Mouse (Mus musculus): ENCODE results near the gene Slc2a4.
A peak's percentile ranks its signal among the peaks of the same experiment; 100 is the strongest.

Slc2a4 gene

GRCm38 (mm10) chr11:69948066-69948762 lies at the start of gene Slc2a4:
Gene Slc2a4, minus strand, starts transcription at chr11:69948188.
- peak; percentile 87 to 90 for DNase-seq

GRCm38 (mm10) chr11:69997070-69997509 lies 49.1 kb upstream of the Slc2a4 start:
- DNase-seq: peak; percentile 86 to 90

DNA sequence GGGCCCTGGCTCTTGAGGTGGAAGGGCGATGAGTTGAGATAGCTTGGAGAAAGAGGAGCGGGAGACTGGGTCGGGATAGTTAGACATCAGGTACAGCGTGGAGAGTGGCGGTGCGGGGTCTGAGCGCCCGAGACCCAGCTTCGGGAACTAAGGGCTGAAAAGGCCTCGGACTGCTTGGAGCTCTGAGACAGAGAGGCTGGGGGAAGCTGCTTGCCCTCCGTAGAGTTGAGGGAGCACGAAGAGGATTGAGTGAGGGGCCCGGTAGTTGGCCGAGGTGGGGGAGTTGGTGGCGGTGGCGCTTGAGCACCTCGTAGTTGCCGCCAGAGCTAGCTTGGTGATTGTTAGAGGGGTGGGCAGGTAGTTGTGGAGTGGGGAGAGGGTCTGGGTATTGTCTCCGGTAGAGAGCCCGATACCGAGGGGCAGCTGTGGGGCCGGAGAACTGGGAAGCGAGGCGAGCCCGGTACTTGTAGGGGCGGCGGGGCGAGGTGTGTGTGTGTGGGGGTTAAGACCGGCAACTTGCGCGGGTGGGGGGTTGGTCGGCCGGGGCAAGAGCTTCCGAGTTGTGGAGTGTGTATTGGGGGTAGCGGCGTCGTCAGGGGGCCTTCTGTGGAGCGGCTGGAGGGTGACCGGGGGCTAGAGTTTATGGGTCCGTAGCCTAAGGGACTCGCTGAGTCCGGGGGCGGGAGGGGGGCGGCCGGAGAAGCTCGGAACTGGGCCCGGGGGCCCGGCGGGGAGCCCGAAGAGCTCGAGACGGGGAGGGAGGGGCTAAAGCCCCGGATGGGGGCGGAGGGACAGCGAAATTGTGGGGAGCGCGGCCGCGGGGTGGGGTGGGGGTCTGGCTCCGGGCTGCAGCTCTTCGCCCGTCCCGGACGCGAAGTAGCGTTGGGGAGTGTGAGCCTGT lies 48.4 kb upstream of the Slc2a4 start:
- peak; percentile 60 to 62 for DNase-seq

DNA sequence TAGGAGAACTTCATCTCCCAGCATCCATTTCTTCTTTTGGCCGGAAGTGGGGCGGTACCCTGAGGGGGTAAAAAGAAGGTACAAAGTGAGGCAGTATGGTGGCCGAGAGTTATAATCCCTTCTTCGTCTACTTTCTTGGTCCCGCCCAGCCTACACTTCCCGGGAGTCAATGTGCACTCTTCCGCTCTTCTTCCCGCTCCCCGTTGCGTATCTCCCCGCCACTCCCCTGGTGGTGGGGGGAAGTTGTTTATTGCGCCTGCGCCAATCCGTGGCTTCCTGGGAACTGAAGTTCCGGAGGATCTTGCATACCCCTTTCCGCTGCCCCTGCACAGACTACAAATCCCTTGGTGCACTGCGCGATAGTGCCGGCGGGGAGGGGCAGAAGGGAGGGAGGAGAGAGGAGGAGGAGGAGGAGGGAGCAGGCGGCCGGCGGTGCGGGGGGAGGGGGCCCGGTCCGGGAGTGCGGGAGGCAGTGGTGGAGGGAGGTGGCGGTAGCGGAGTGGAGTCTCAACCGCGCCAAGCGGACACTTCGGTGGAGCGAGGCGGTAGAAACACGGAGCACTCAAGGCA lies 47.5 kb upstream of the Slc2a4 start, which contains the start of gene Phf23:
TSS of gene Phf23 (plus strand) at position 387 of the 570 bp plus-strand sequence.
- peak; percentile 93 to 95 for DNase-seq

DNA sequence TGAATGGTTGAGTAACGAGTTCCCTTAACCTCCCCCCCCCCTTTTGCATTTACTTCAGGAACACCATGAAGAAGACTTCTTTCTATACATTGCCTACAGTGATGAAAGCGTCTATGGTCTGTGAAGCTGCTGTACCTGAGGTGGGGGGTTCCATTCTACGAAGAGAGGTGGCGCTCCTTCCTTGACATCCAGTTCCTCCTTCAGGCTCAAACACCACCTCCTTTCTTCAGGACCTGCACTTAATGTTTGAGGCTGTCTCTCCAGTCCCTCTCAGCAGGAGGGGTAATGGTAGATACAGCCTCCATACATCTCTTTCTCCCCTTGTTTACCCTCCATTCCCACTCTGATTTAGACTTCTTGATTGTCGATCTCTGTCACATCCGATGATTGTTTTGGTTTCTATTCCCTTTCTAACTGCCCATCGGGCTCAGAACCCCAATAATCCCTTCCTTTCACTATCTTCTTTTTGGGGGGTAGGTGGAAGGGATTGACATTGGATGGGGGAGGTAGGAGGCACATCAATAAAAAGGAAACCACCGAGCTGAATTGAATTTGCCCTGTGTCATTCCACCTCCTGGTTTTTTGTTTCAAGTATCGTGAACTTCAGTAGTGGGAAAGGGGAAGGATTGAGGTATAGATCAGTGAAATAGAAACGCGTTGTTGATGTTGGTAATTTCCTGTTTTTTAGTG lies 46.6 kb upstream of the Slc2a4 start:
- no peak for DNase-seq

GRCm38 (mm10) chr11:69992932-69993331 lies 44.9 kb upstream of the Slc2a4 start:
- no peak for DNase-seq

DNA sequence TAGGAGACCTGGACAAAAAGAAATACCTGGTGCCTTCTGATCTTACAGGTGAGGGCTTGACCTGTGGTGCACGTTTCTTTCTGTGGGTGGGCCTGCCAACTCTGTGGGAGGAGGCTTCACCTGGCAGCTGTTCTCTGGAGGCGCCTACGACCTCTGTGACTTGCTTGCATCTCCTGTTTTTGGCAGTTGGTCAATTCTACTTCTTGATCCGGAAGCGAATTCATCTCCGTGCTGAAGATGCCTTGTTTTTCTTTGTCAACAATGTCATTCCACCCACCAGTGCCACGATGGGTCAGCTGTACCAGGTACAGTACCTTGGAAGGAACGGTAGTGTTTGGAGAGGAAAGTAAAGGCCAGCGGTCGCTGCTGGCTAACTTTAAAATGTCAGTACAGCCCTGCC lies 44.4 kb upstream of the Slc2a4 start:
- no peak for DNase-seq

GRCm38 (mm10) chr11:69991711-69992110 lies 43.7 kb upstream of the Slc2a4 start:
- no peak for DNase-seq

GRCm38 (mm10) chr11:69990850-69991691 lies 43.1 kb upstream of the Slc2a4 start, which contains the start of gene Gabarap:
Gene Gabarap, plus strand, starts transcription at chr11:69991143.
- DNase-seq: peak; percentile 96 to 98

- no peak for DNase-seq
These were observed 42.0 kb upstream of the Slc2a4 start for GRCm38 (mm10) chr11:69989949-69990348.

GRCm38 (mm10) chr11:69984431-69984830 lies 36.4 kb upstream of the Slc2a4 start:
- no peak for DNase-seq

GRCm38 (mm10) chr11:69983377-69983776 lies 35.4 kb upstream of the Slc2a4 start:
- DNase-seq: no peak

GRCm38 (mm10) chr11:69982877-69983276 lies 34.9 kb upstream of the Slc2a4 start:
- no peak for DNase-seq

DNA sequence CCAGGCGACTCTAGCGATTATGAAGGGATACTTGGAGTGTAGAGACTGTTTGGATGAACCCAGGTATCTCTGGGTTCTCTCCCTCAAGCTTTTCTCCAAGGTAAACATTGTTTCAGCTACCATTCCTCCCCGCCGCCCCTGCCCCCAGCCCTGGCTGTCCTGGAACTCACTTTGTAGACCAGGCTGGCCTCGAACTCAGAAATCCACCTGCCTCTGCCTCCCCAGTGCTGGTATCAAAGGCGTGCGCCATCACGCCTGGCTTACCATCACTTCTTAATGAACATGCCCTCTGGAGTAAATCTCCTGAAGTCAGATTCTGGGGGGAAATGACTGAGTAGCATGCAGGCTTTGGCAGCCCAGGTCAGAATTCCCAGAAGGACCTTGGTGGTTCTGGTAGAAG lies 34.2 kb upstream of the Slc2a4 start, which contains the start of gene Elp5:
TSS of gene Elp5 (minus strand) at position 293 of the 400 bp plus-strand sequence.
- DNase-seq: no peak

DNA sequence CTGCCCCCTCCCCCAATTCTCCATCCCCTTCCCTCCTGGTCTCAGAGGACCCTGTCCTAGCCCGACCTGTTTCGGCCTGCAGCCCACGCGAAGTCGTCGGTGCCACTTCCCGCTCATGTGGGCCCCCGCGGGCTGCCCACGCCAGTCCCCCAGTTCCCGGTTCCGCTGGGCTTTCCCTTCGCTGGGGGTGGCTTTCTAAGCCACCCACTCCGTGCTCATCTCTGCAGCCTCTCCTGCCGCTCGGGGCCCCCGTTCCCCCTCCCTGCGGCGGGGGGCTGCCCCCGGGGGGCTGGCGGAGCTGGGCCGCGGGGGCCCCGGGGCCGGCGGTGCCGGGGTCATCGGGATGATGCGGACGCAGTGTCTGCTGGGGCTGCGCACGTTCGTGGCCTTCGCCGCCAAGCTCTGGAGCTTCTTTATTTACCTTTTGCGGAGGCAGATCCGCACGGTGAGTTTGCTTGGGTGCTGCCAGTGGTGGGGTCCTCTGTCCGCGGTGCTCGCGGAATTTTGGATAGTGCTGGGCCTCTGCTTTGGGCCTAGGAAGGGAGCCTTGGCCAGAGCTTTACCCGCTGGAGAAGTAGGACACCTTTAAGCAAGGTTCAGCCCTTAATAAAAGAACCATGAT lies 33.3 kb upstream of the Slc2a4 start, which contains the start of gene Ctdnep1:
TSS of gene Ctdnep1 (plus strand) at position 16 of the 622 bp plus-strand sequence.
- no peak for DNase-seq

- DNase-seq: peak; percentile 96 to 97
These were observed 32.5 kb upstream of the Slc2a4 start for GRCm38 (mm10) chr11:69980196-69981140.

- no peak for DNase-seq
These were observed 31.8 kb upstream of the Slc2a4 start for GRCm38 (mm10) chr11:69979827-69980195.

DNA sequence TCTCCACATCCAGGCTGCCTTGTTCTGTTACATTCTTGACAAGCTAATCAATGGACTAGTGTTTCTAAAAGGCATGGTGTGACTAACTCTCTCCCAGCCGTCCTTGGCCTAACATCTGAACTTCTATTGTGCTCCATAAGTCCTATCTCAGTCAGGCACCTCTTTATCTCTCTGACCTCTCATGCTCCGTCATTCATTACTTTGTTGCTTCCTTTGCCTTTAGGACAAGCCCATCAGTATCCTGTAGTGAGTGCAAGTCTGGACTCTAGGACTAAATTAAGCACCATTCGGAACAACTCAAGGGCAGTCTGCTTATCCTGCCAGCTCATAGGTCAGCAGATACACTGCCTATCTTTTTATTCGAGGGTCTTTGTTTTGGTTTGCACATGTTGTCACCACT lies 28.3 kb upstream of the Slc2a4 start:
- no peak for DNase-seq

DNA sequence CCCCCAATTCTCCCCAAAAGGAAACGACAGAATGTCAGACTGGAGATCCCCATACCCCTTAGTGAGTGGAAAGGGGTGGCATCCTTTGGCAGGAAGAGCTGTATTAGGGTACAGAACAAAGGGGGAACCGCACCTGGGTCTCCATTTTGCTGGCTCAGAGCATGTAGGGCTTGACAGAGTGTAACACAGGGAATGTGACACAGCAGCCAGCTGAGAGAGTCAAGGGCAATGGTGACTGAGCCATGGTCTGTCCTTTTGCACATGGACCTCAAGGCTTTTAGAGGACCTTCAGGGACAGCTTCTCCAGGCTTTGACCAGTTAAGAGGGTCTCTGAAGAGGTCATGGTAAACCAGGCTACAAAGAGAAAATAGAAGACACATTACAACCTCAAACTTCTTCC lies 26.9 kb upstream of the Slc2a4 start:
- no peak for DNase-seq

DNA sequence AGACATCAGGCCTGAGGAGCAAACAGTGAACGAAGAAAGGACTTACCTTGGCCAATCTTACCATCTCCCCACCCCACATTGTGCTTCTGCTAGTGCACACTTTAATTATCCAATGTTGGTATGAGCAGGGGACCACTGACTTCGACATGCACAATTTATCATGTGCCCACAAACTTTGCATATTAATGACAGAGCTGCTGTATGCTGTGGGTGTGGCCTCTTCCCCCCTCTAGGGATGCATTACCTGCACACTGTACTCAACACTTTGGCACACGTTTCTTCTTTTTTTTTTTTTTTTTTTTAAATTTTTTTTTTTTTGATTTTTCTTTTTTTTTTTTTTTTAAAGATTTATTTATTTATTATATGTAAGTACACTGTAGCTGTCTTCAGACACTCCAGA lies 22.8 kb upstream of the Slc2a4 start:
- peak; percentile 23 to 37 for DNase-seq
